ENCODE assay signal across 8 mouse cellular contexts in genomic region chr10:44997184-44997905, GRCm38 (mm10).
DNase-seq lines count a peak whose midpoint lies in the region; ATAC-seq and TF ChIP-seq lines count a peak whose summit lies in the region.

No protein-coding gene starts in this region.

- no peak for ATAC-seq in forebrain, embryonic 16.5 days
- ATAC-seq in intestine, embryonic 15.5 days: peak; percentile 27
- ATAC-seq in liver, postnatal 0 days: no peak
- ATAC-seq in stomach, embryonic 15.5 days (ENCODE audit: insufficient read depth, low FRiP score, low read depth): no peak; the same call in 1 of the 2 replicates

- peak overlapping the region; percentile 20 for H3K4me3 ChIP-seq in forebrain, embryonic 16.5 days (replicated peaks; ENCODE audit: low read length)
- no peak overlapping the region; the same call in 1 of the 2 replicates for H3K4me3 ChIP-seq in intestine, embryonic 15.5 days (replicated peaks)
- H3K4me3 ChIP-seq in liver, postnatal 0 days (ENCODE audit: low read depth, low read length): peak overlapping the region; percentile 21; the same call in 1 of the 2 replicates
- peak overlapping the region; percentile 18; the same call in 1 of the 2 replicates for H3K4me3 ChIP-seq in stomach, embryonic 15.5 days (replicated peaks)

- H3K27me3 ChIP-seq in forebrain, embryonic 16.5 days (replicated peaks; ENCODE audit: control insufficient read depth, insufficient read depth, low read length): peaks cover 7% of the 10 kb centered on the region
- H3K27me3 ChIP-seq in intestine, embryonic 15.5 days (replicated peaks): no peaks in the 10 kb centered on the region
- H3K27me3 ChIP-seq in liver, postnatal 0 days (ENCODE audit: insufficient read depth, low read length): no peaks in the 10 kb centered on the region
- H3K27me3 ChIP-seq in stomach, embryonic 15.5 days (replicated peaks): no peaks in the 10 kb centered on the region

- no peak overlapping the region for H3K27ac ChIP-seq in forebrain, embryonic 16.5 days (ENCODE audit: low read length)
- peak overlapping the region; percentile 64 for H3K27ac ChIP-seq in intestine, embryonic 15.5 days
- no peak overlapping the region for H3K27ac ChIP-seq in liver, postnatal 0 days (ENCODE audit: low read depth)
- peak overlapping the region; percentile 40; the same call in 1 of the 2 replicates for H3K27ac ChIP-seq in stomach, embryonic 15.5 days

- H3K4me1 ChIP-seq in forebrain, embryonic 16.5 days (replicated peaks; ENCODE audit: control insufficient read depth, insufficient read depth, low read length): peaks cover 18% of the 10 kb centered on the region
- H3K4me1 ChIP-seq in intestine, embryonic 15.5 days (replicated peaks): peaks cover 26% of the 10 kb centered on the region
- H3K4me1 ChIP-seq in liver, postnatal 0 days (ENCODE audit: insufficient read depth): peaks cover 5% of the 10 kb centered on the region; the same call in 1 of the 2 replicates
- peaks cover 10% of the 10 kb centered on the region for H3K4me1 ChIP-seq in stomach, embryonic 15.5 days

- H3K9me3 ChIP-seq in forebrain, embryonic 16.5 days (ENCODE audit: control insufficient read depth, low read length): no peaks in the 10 kb centered on the region
- no peaks in the 10 kb centered on the region for H3K9me3 ChIP-seq in intestine, embryonic 15.5 days
- H3K9me3 ChIP-seq in liver, postnatal 0 days (ENCODE audit: low read length): no peaks in the 10 kb centered on the region
- H3K9me3 ChIP-seq in stomach, embryonic 15.5 days: no peaks in the 10 kb centered on the region

- no peak for TF ChIP-seq EP300 in liver, postnatal 0 days (IDR thresholded peaks at IDR 0.05; ENCODE audit: low read depth)

- no peaks in the 10 kb centered on the region for H3K36me3 ChIP-seq in forebrain, embryonic 16.5 days (ENCODE audit: control insufficient read depth, insufficient read depth)
- no peaks in the 10 kb centered on the region for H3K36me3 ChIP-seq in intestine, embryonic 15.5 days
- H3K36me3 ChIP-seq in liver, postnatal 0 days (replicated peaks; ENCODE audit: insufficient read depth, low read length): no peaks in the 10 kb centered on the region
- no peaks in the 10 kb centered on the region for H3K36me3 ChIP-seq in stomach, embryonic 15.5 days

- peak overlapping the region; percentile 49 for H3K4me2 ChIP-seq in forebrain, embryonic 16.5 days (ENCODE audit: low read length)
- peak overlapping the region; percentile 50 for H3K4me2 ChIP-seq in intestine, embryonic 15.5 days (replicated peaks)
- peak overlapping the region; percentile 58 for H3K4me2 ChIP-seq in liver, postnatal 0 days (ENCODE audit: low read depth, low read length)
- peak overlapping the region; percentile 47 for H3K4me2 ChIP-seq in stomach, embryonic 15.5 days

- 6% methylated on average over 14 of the region's 14 CpGs for WGBS in forebrain, embryonic 16.5 days
- WGBS in intestine, embryonic 15.5 days: 12% methylated on average over 14 of the region's 14 CpGs
- WGBS in liver, postnatal 0 days (ENCODE audit: insufficient replicate concordance): 21% methylated on average over 13 of the region's 14 CpGs
- 14% methylated on average over 14 of the region's 14 CpGs for WGBS in stomach, embryonic 15.5 days

- peak; percentile 18 to 47 for DNase-seq in adrenal gland, postnatal 36 days
- DNase-seq in liver, postnatal 0 days: no peak
- DNase-seq in left cerebral cortex, adult 9 months (ENCODE audit: low spot score in 2 of 2): no peak
- DNase-seq in urinary bladder, postnatal 25 days (ENCODE audit: low spot score): no peak
- no peak for DNase-seq in cerebellum, adult 9-10 months

- no peak for TF ChIP-seq CTCF in liver, postnatal 0 days (IDR thresholded peaks at IDR 0.05; ENCODE audit: low read depth)

- peak overlapping the region; percentile 30; the same call in 1 of the 2 replicates for H3K9ac ChIP-seq in forebrain, embryonic 16.5 days (replicated peaks; ENCODE audit: low read depth, low read length)
- no peak overlapping the region; the same call in 1 of the 2 replicates for H3K9ac ChIP-seq in intestine, embryonic 15.5 days
- H3K9ac ChIP-seq in liver, postnatal 0 days (replicated peaks): no peak overlapping the region
- H3K9ac ChIP-seq in stomach, embryonic 15.5 days: no peak overlapping the region

Comparison
In these comparisons a context has a peak if more than half of its experiments do, and no peak if none do; other contexts are left out.
1. DNase-seq: peak in adrenal gland, postnatal 36 days (2 of 2); none in liver, postnatal 0 days (single experiment), left cerebral cortex, adult 9 months (0 of 2), urinary bladder, postnatal 25 days (single experiment) and cerebellum, adult 9-10 months (single experiment).
2. H3K27ac ChIP-seq: peak in intestine, embryonic 15.5 days (single experiment) and stomach, embryonic 15.5 days (single experiment); none in forebrain, embryonic 16.5 days (single experiment) and liver, postnatal 0 days (single experiment).
3. Peak in every context shown above with its lines, with median percentiles within 50 percentile points of each other: H3K4me2 ChIP-seq.